Mouse (Mus musculus) midbrain, embryonic 11.5 days (tissue): ENCODE results near the gene P2rx7. TPM values are rescaled to one million over a fixed set of nuclear protein-coding genes. Genes with fewer than 3 reads are reported as not detected.

Source experiments
- ATAC-seq: fragments of 200-750 bp; cut with Nextera tagmentation; 2 replicates; pipeline ENCODE4 v1.8.0; 2017; ENCODE audit warnings: moderate TSS enrichment, moderate library complexity; ENCODE audit not compliant: low FRiP score
- DNase-seq: peaks from one replicate; pipeline ENCODE4 v3.0.0; 2015; ENCODE audit warnings: low spot score; ENCODE audit errors: missing footprints
- H3K27ac ChIP-seq: fragments of 300-500 bp; sonication (generic); 2 replicates; pipeline ENCODE4 v1.5.1; 2014; ENCODE audit warnings: low read depth, low read length
- H3K27me3 ChIP-seq: fragments of 300-500 bp; sonication (generic); 2 replicates; pipeline ENCODE4 v1.6.1; 2014; ENCODE audit warnings: mild to moderate bottlenecking, low read length, moderate library complexity, mixed read lengths; ENCODE audit not compliant: control insufficient read depth, insufficient read depth
- H3K36me3 ChIP-seq: fragments of 300-500 bp; sonication (generic); 2 replicates; pipeline ENCODE4 v1.6.1; 2014; ENCODE audit warnings: mild to moderate bottlenecking, low read length, moderate library complexity, mixed read lengths; ENCODE audit not compliant: control insufficient read depth, insufficient read depth
- H3K4me1 ChIP-seq: fragments of 300-500 bp; sonication (generic); 2 replicates; pipeline ENCODE4 v1.6.1; 2014; ENCODE audit warnings: low read length; ENCODE audit not compliant: control insufficient read depth, insufficient read depth
- H3K4me2 ChIP-seq: fragments of 300-500 bp; sonication (generic); 2 replicates; pipeline ENCODE4 v1.6.1; 2014; ENCODE audit warnings: mild to moderate bottlenecking, moderate library complexity
- H3K4me3 ChIP-seq: fragments of 300-500 bp; sonication (generic); 2 replicates; pipeline ENCODE4 v1.5.1; 2014; ENCODE audit warnings: low read depth, low read length
- H3K9ac ChIP-seq: fragments of 300-500 bp; sonication (generic); 2 replicates; pipeline ENCODE4 v1.6.1; 2014; ENCODE audit warnings: low read length
- H3K9me3 ChIP-seq: fragments of 300-500 bp; sonication (generic); 2 replicates; pipeline ENCODE4 v1.6.1; 2016; ENCODE audit warnings: low read length; ENCODE audit not compliant: control insufficient read depth
- WGBS: fragments of 180-500 bp; shearing (Covaris S2); extraction: QIAGEN DNeasy Blood & Tissue Kit; methylation state at CpG from one replicate; pipeline ENCODE4 v1.1.7; 2014; 5-methylcytosine and 5-hydroxymethylcytosine counted together
- polyA plus RNA-seq: library from polyadenylated mRNA; unstranded; fragments of >200 nt; fragmentation: Nextera tagmentation; extraction: Ambion mirVana; gene quantifications from 2 replicates; pipeline ENCODE4 v1.2.1, GENCODE M21; 2014

P2rx7 gene
- polyA plus RNA-seq, 1 experiment from 2014 or later: 0.63 TPM

DNA sequence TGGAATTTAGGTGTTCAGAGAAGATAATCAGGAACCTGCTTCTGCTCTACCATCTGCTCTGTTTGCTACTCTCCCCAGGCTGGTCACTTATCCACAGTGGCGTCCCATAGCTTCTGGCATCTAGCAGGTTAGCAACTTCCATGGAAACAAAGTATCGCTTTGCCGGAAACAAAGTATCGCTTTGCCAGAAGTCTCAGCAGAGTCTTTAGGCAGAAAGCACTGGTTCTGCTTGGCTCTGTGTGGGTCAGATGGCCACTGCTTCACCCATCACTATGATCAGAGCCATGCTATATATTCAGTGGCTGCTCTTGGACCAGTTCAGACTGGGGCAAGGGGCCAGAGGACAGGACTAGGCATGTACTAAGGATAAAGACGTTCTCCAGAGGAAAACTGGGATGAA lies 28.6 kb downstream of the P2rx7 start:
- no peaks in the 10 kb centered on the region; the same call in 1 of the 2 replicates for H3K27me3 ChIP-seq
- no peaks in the 10 kb centered on the region for H3K4me1 ChIP-seq
- no peaks in the 10 kb centered on the region for H3K9me3 ChIP-seq
- no peaks in the 10 kb centered on the region for H3K36me3 ChIP-seq
- no peak for ATAC-seq
- no peak for DNase-seq
- no peak overlapping the region for H3K27ac ChIP-seq
- H3K4me2 ChIP-seq: no peak overlapping the region
- H3K4me3 ChIP-seq: no peak overlapping the region
- no peak overlapping the region for H3K9ac ChIP-seq
- WGBS: 86% methylated on average over 5 of the region's 5 CpGs

DNA sequence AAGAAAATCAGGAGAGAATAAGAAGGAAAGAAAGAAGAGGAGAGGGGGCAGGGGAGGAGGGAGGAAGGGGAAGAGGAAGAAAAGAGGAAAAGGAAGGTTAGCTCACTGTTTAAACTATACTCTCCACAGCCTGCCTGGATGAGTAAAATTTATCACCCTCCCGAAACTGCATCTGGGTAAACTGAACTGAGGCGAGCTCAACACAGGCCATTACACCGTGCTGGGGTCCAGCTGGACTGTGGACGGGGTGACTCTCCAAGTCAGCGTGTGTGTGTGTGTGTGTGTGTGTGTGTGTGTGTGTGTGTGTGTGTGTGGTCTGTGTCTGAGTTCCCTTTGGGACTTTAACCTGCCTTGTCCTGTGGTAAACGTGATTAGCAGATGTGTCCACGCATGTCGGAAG lies 32.3 kb downstream of the P2rx7 start:
- H3K4me1 ChIP-seq: no peaks in the 10 kb centered on the region
- WGBS: 89% methylated on average over 8 of the region's 8 CpGs
- H3K27me3 ChIP-seq: no peaks in the 10 kb centered on the region
- H3K9me3 ChIP-seq: no peaks in the 10 kb centered on the region
- DNase-seq: no peak
- H3K4me3 ChIP-seq: no peak overlapping the region
- H3K27ac ChIP-seq: no peak overlapping the region
- H3K36me3 ChIP-seq: no peaks in the 10 kb centered on the region
- ATAC-seq: no peak
- no peak overlapping the region for H3K9ac ChIP-seq
- no peak overlapping the region for H3K4me2 ChIP-seq

GRCm38 (mm10) chr5:122677983-122678382 lies 34.3 kb downstream of the P2rx7 start:
- no peak for ATAC-seq
- Histone ChIP-seq H3K9ac (no peak overlapping the region), H3K27ac (no peak overlapping the region), H3K4me1 (no peaks in the 10 kb centered on the region), H3K27me3 (no peaks in the 10 kb centered on the region), H3K9me3 (no peaks in the 10 kb centered on the region), H3K36me3 (no peaks in the 10 kb centered on the region), H3K4me3 (no peak overlapping the region), H3K4me2 (no peak overlapping the region)
- WGBS: 95% methylated on average over 9 of the region's 9 CpGs
- no peak for DNase-seq

- Histone ChIP-seq H3K4me3 (no peak overlapping the region), H3K27ac (no peak overlapping the region), H3K9me3 (no peaks in the 10 kb centered on the region), H3K4me2 (no peak overlapping the region), H3K27me3 (no peaks in the 10 kb centered on the region), H3K9ac (no peak overlapping the region), H3K36me3 (no peaks in the 10 kb centered on the region), H3K4me1 (no peaks in the 10 kb centered on the region)
- no peak for ATAC-seq
- WGBS: 90% methylated on average over 8 of the region's 8 CpGs
- DNase-seq: no peak
Measured at GRCm38 (mm10) chr5:122679881-122680280, 36.2 kb downstream of the P2rx7 start.

DNA sequence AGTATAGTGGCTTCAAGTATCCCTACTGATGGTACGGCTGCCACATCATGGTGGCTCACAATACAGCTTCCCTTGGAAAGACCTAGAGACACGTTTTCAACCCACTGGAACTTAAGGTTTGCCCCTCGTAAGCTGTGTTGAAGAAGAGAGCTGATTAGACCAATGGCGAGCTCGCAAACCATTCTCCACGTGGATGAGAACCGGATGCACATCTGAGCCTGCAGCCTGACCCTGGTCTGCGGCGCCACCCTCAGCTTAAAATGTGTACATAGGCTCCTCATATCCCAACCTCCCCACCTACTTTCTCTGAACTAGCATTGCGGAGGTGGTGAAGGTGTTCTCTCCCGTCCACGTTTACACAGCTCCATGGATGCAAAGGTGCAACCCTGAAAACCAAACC lies 37.6 kb downstream of the P2rx7 start:
- Histone ChIP-seq H3K36me3 (no peaks in the 10 kb centered on the region), H3K4me2 (no peak overlapping the region), H3K4me3 (no peak overlapping the region), H3K9ac (no peak overlapping the region), H3K4me1 (no peaks in the 10 kb centered on the region), H3K27me3 (no peaks in the 10 kb centered on the region), H3K27ac (no peak overlapping the region), H3K9me3 (no peaks in the 10 kb centered on the region)
- ATAC-seq (no peak), DNase-seq (no peak)
- WGBS: 89% methylated on average over 12 of the region's 12 CpGs

- WGBS: 82% methylated on average over 10 of the region's 10 CpGs
- Histone ChIP-seq H3K36me3 (no peaks in the 10 kb centered on the region), H3K27me3 (no peaks in the 10 kb centered on the region), H3K27ac (no peak overlapping the region), H3K9me3 (no peaks in the 10 kb centered on the region), H3K4me2 (no peak overlapping the region), H3K9ac (no peak overlapping the region), H3K4me3 (no peak overlapping the region), H3K4me1 (no peaks in the 10 kb centered on the region)
- no peak for DNase-seq
- ATAC-seq: no peak
Measured at GRCm38 (mm10) chr5:122683926-122684325, 40.2 kb downstream of the P2rx7 start.

GRCm38 (mm10) chr5:122687391-122687790 lies 43.7 kb downstream of the P2rx7 start:
- Histone ChIP-seq H3K4me2 (no peak overlapping the region), H3K27me3 (no peaks in the 10 kb centered on the region), H3K9ac (no peak overlapping the region), H3K4me3 (no peak overlapping the region), H3K36me3 (no peaks in the 10 kb centered on the region), H3K4me1 (no peaks in the 10 kb centered on the region), H3K27ac (no peak overlapping the region), H3K9me3 (no peaks in the 10 kb centered on the region)
- 87% methylated on average over 4 of the region's 4 CpGs for whole genome bisulfite sequencing
- ATAC-seq (no peak), DNase-seq (no peak)

GRCm38 (mm10) chr5:122689153-122689552 lies 45.4 kb downstream of the P2rx7 start:
- Histone ChIP-seq H3K4me2 (no peak overlapping the region), H3K4me3 (no peak overlapping the region)
- 86% methylated on average over 7 of the region's 7 CpGs for WGBS

DNA sequence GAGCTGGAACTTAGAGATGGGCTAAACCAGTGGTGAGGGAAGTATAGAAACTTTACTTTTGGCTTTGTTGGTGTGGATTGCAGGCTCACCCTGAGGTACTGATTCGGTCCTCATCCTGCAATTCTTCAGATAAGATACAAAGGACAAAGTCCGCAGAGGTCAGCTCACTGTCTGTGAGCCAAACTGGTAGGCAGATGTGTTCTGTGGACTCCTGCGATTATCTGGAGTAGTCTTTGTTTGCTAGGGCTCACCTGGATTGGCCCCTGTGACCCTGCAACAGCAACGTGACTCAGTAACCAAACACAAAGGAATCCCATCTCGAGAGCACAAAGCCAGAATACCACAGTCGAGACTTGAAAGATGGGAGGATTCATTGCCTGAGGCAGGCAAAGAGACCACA lies 46.8 kb downstream of the P2rx7 start:
- DNase-seq (no peak), ATAC-seq (no peak)
- H3K9ac ChIP-seq: no peak overlapping the region
- 53% methylated on average over 6 of the region's 6 CpGs for WGBS
- H3K36me3 ChIP-seq: no peaks in the 10 kb centered on the region
- H3K4me2 ChIP-seq: no peak overlapping the region
- H3K27ac ChIP-seq: no peak overlapping the region
- H3K27me3 ChIP-seq: no peaks in the 10 kb centered on the region
- H3K9me3 ChIP-seq: no peaks in the 10 kb centered on the region
- H3K4me3 ChIP-seq: no peak overlapping the region
- peaks cover 8% of the 10 kb centered on the region; the same call in 1 of the 2 replicates for H3K4me1 ChIP-seq

More at GRCm38 (mm10) chr5:122689153-122689552, 45.4 kb downstream of the P2rx7 start:
- Histone ChIP-seq H3K27me3 (no peaks in the 10 kb centered on the region), H3K9me3 (no peaks in the 10 kb centered on the region), H3K4me1 (peaks cover 8% of the 10 kb centered on the region; the same call in 1 of the 2 replicates), H3K27ac (no peak overlapping the region), H3K9ac (no peak overlapping the region), H3K36me3 (no peaks in the 10 kb centered on the region)
- no peak for ATAC-seq
- no peak for DNase-seq
